Mouse (Mus musculus) megakaryocyte, embryonic 14.5 days (primary cell): ENCODE data around the gene Etfa.

Experiments used
- FLI1 ChIP-seq: IDR thresholded peaks from 2 replicates; pipeline ENCODE4 v1.6.1; 2012; ENCODE audit warnings: low read length, inconsistent platforms, mixed read lengths
- GATA1 ChIP-seq: IDR thresholded peaks from 3 replicates; pipeline ENCODE4 v1.6.1; 2012; ENCODE audit warnings: mixed read lengths, low read length, inconsistent platforms, borderline replicate concordance

- TF ChIP-seq GATA1 (no peak), FLI1 (no peak)
These were observed 29.9 kb downstream of the Etfa start for GRCm38 (mm10) chr9:55482116-55482515.
